Mouse (Mus musculus) layer of hippocampus, adult 9-10 months (tissue): ENCODE measurements around the gene Mipol1.
A peak's percentile ranks its signal among the peaks of the same experiment; 100 is the strongest.
"Not testable (repeated sequence)": the region's sequence is repeated elsewhere in the genome, so short reads cannot be mapped to it uniquely, and the experiment has no call there.

Experiments used
- DNase-seq: peaks from one replicate; pipeline ENCODE4 v3.0.0; 2022; ENCODE audit warnings: low spot score

Gene Mipol1

GRCm38 (mm10) chr12:57230192-57230706 is at the start of gene Mipol1, which contains the start of gene Prps1l3:
TSS of gene Mipol1 (plus strand) at chr12:57230427.
TSS of gene Prps1l3 (plus strand) at chr12:57230412.
- DNase-seq = peak; percentile 61

- no peak for DNase-seq
Measured at GRCm38 (mm10) chr12:57184401-57185147, 45.7 kb upstream of the Mipol1 start.

- DNase-seq = no peak
Measured at GRCm38 (mm10) chr12:57185475-57185874, 44.8 kb upstream of the Mipol1 start.

- no peak for DNase-seq
Measured at GRCm38 (mm10) chr12:57186126-57186525, 44.1 kb upstream of the Mipol1 start.

- DNase-seq = no peak
Measured at GRCm38 (mm10) chr12:57187032-57187431, 43.2 kb upstream of the Mipol1 start.

- DNase-seq = no peak
Measured at GRCm38 (mm10) chr12:57194609-57195008, 35.6 kb upstream of the Mipol1 start.

- no peak for DNase-seq
Measured at GRCm38 (mm10) chr12:57196286-57196607, 34.0 kb upstream of the Mipol1 start.

- no peak for DNase-seq
Measured at GRCm38 (mm10) chr12:57196608-57197362, 33.4 kb upstream of the Mipol1 start.

- DNase-seq = no peak
Measured at GRCm38 (mm10) chr12:57197363-57198026, 32.7 kb upstream of the Mipol1 start, which contains the start of gene Slc25a21. TSS of gene Slc25a21 (minus strand) at chr12:57197472.

GRCm38 (mm10) chr12:57198269-57198668 is 32.0 kb upstream of the Mipol1 start:
- no peak for DNase-seq

- DNase-seq = no peak
Measured at GRCm38 (mm10) chr12:57199427-57199826, 30.8 kb upstream of the Mipol1 start.

- no peak for DNase-seq
Measured at GRCm38 (mm10) chr12:57201901-57202300, 28.3 kb upstream of the Mipol1 start.

GRCm38 (mm10) chr12:57204276-57204851 is 25.9 kb upstream of the Mipol1 start:
- DNase-seq = no peak

- no peak for DNase-seq
Measured at GRCm38 (mm10) chr12:57211353-57212311, 18.6 kb upstream of the Mipol1 start.

GRCm38 (mm10) chr12:57212463-57212862 is 17.8 kb upstream of the Mipol1 start:
- DNase-seq = not testable (repeated sequence)

- DNase-seq = no peak
Measured at GRCm38 (mm10) chr12:57226411-57226810, 3.8 kb upstream of the Mipol1 start.

- DNase-seq = no peak
Measured at GRCm38 (mm10) chr12:57227776-57228175, 2.5 kb upstream of the Mipol1 start.

- no peak for DNase-seq
Measured at GRCm38 (mm10) chr12:57229703-57230102, 524 bp upstream of the Mipol1 start.

- no peak for DNase-seq
Measured at GRCm38 (mm10) chr12:57231085-57231875, 1.1 kb downstream of the Mipol1 start.

- no peak for DNase-seq
Measured at GRCm38 (mm10) chr12:57233386-57233785, 3.2 kb downstream of the Mipol1 start.
